Mouse (Mus musculus) embryonic facial prominence, embryonic 12.5 days (tissue): ENCODE results near the gene Rcbtb1. TPM values are rescaled to one million over a fixed set of nuclear protein-coding genes. Genes with fewer than 3 reads are reported as not detected.
"Not testable (repeated sequence)": the region's sequence is repeated elsewhere in the genome, so short reads cannot be mapped to it uniquely, and the experiment has no call there.

Experiments used
- ATAC-seq: fragments of 200-750 bp; cut with Nextera tagmentation; 2 replicates; pipeline ENCODE4 v1.8.0; 2017; ENCODE audit not compliant: insufficient number of reproducible peaks, insufficient read depth, low FRiP score, low TSS enrichment
- H3K27ac ChIP-seq: fragments of 300-500 bp; sonication (generic); 2 replicates; pipeline ENCODE4 v1.5.1; 2016; ENCODE audit warnings: mild to moderate bottlenecking
- H3K27me3 ChIP-seq: fragments of 300-500 bp; sonication (generic); 2 replicates; pipeline ENCODE4 v1.6.1; 2016; ENCODE audit warnings: mild to moderate bottlenecking, moderate library complexity
- H3K36me3 ChIP-seq: fragments of 300-500 bp; sonication (generic); 2 replicates; pipeline ENCODE4 v1.6.1; 2016; ENCODE audit warnings: mild to moderate bottlenecking
- H3K4me1 ChIP-seq: fragments of 300-500 bp; sonication (generic); 2 replicates; pipeline ENCODE4 v1.6.1; 2016
- H3K4me2 ChIP-seq: fragments of 300-500 bp; sonication (generic); replicated peaks from 2 replicates; pipeline ENCODE4 v1.6.1; 2016; ENCODE audit warnings: mild to moderate bottlenecking, moderate library complexity
- H3K4me3 ChIP-seq: fragments of 300-500 bp; sonication (generic); 2 replicates; pipeline ENCODE4 v1.5.1; 2016; ENCODE audit warnings: mild to moderate bottlenecking
- H3K9ac ChIP-seq: fragments of 300-500 bp; sonication (generic); 2 replicates; pipeline ENCODE4 v1.6.1; 2016; ENCODE audit warnings: mild to moderate bottlenecking, moderate library complexity
- H3K9me3 ChIP-seq: fragments of 300-500 bp; sonication (generic); 2 replicates; pipeline ENCODE4 v1.6.1; 2016; ENCODE audit warnings: mild to moderate bottlenecking, moderate library complexity
- WGBS: fragments of 180-500 bp; shearing (Covaris S2); methylation state at CpG from one replicate; pipeline ENCODE4 v1.1.7; 2016; 5-methylcytosine and 5-hydroxymethylcytosine counted together
- polyA plus RNA-seq: library from polyadenylated mRNA; unstranded; fragments of >200 nt; fragmentation: Nextera tagmentation; extraction: Ambion mirVana; gene quantifications from 2 replicates; pipeline ENCODE4 v1.2.1, GENCODE M21; 2016

Rcbtb1 gene
- polyA plus RNA-seq, 1 experiment from 2014 or later = 116 TPM

DNA sequence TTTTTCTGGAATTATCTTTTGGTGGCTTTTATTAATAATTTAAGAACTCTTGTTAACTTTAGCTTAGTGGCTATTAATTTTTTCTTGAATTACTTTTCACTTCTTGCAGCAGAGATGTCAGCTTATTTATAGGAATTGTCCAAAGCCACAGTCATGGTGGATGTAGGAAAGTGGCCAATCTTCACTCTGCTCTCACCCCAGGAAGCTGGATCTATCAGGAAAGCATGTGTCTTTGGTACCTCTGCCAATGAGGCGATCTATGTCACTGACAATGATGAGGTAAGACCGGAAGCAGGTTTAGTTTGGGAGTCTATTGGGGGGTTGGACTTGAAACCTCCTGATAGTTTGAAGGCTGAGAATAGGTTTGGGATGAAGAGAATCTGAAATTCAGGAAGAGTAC lies 8.8 kb downstream of the Rcbtb1 start:
- Histone ChIP-seq H3K4me2 (no peak overlapping the region), H3K4me1 (peaks cover 31% of the 10 kb centered on the region), H3K9me3 (no peaks in the 10 kb centered on the region), H3K27me3 (no peaks in the 10 kb centered on the region), H3K4me3 (no peak overlapping the region), H3K9ac (no peak overlapping the region), H3K36me3 (peaks cover 31% of the 10 kb centered on the region), H3K27ac (no peak overlapping the region)
- no peak for ATAC-seq
- 94% methylated on average over 2 of the region's 2 CpGs for WGBS

DNA sequence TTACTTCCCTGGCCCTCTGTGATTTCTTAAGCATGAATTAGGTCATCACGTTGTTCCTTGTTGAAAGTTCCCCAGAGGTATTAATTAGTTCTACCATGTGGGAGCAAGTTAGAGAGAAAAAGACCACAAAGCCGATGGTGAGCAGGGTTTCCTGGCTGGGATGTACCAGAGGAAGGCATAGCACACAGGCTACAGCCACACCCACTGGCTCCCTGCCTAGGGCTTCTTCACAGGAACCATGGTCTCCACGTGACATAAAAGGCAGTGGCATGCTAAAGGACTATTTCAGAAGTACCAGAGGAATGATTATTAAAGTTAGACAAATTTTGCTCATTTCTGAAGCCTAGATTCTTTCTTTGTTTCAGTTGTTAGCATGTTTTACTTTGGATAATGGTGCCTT lies 18.2 kb downstream of the Rcbtb1 start:
- Histone ChIP-seq H3K4me1 (no peaks in the 10 kb centered on the region), H3K9me3 (no peaks in the 10 kb centered on the region), H3K27me3 (no peaks in the 10 kb centered on the region), H3K27ac (no peak overlapping the region), H3K9ac (no peak overlapping the region), H3K36me3 (peaks cover 75% of the 10 kb centered on the region), H3K4me2 (no peak overlapping the region), H3K4me3 (no peak overlapping the region)
- ATAC-seq = no peak
- 88% methylated on average over 3 of the region's 3 CpGs for WGBS

DNA sequence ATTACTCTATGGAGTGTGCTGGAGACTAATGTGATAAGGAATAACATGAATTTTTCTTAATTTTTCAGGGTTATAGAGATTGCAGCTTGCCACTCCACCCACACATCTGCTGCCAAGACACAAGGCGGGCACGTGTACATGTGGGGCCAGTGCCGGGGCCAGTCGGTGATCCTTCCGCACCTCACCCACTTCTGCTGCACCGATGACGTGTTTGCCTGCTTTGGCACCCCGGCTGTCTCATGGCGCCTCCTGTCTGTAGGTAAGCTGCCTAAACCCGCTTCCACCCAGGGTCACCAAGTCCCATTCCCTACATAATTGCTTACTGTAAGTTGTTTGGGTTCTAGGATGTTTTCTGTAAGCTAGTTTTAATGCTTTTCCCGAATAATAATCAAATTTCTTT lies 25.2 kb downstream of the Rcbtb1 start:
- H3K4me3 ChIP-seq = no peak overlapping the region
- H3K27me3 ChIP-seq = no peaks in the 10 kb centered on the region
- peaks cover 87% of the 10 kb centered on the region for H3K36me3 ChIP-seq
- no peak overlapping the region for H3K27ac ChIP-seq
- H3K9ac ChIP-seq = no peak overlapping the region
- 95% methylated on average over 11 of the region's 11 CpGs for WGBS
- no peak overlapping the region for H3K4me2 ChIP-seq
- H3K9me3 ChIP-seq = no peaks in the 10 kb centered on the region
- no peak for ATAC-seq
- H3K4me1 ChIP-seq = no peaks in the 10 kb centered on the region

DNA sequence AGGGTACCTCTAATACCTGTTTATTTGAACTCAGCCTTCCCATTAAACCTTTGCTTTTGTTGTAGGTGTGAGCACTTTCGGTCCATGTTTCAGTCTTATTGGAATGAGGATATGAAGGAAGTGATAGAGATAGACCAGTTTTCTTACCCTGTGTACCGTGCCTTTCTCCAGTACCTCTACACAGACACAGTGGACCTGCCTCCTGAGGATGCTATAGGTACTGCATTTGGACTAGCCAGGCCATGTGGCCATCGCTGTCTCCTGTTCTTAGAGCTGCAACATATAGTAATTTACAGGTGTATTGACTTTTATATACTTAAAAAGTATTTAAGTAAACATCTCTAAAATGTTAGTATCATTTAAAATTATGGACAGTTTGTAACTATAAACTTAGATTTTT lies 28.8 kb downstream of the Rcbtb1 start:
- Histone ChIP-seq H3K36me3 (peaks cover 87% of the 10 kb centered on the region), H3K4me3 (no peak overlapping the region), H3K27me3 (no peaks in the 10 kb centered on the region), H3K27ac (no peak overlapping the region), H3K9me3 (no peaks in the 10 kb centered on the region), H3K9ac (no peak overlapping the region), H3K4me2 (no peak overlapping the region), H3K4me1 (no peaks in the 10 kb centered on the region)
- WGBS = 90% methylated on average over 3 of the region's 3 CpGs
- ATAC-seq = no peak

- Histone ChIP-seq H3K4me3 (no peak overlapping the region), H3K27me3 (no peaks in the 10 kb centered on the region), H3K9ac (no peak overlapping the region), H3K27ac (no peak overlapping the region), H3K4me1 (no peaks in the 10 kb centered on the region), H3K9me3 (no peaks in the 10 kb centered on the region), H3K4me2 (no peak overlapping the region), H3K36me3 (peaks cover 89% of the 10 kb centered on the region)
- WGBS = 91% methylated on average over 21 of the region's 21 CpGs
- ATAC-seq = no peak
Measured at GRCm38 (mm10) chr14:59230331-59230966, 29.4 kb downstream of the Rcbtb1 start.

- H3K9ac ChIP-seq = no peak overlapping the region
- WGBS = 80% methylated on average over 5 of the region's 5 CpGs
- peaks cover 88% of the 10 kb centered on the region for H3K36me3 ChIP-seq
- no peak overlapping the region for H3K4me2 ChIP-seq
- no peaks in the 10 kb centered on the region for H3K27me3 ChIP-seq
- no peaks in the 10 kb centered on the region for H3K9me3 ChIP-seq
- H3K27ac ChIP-seq = no peak overlapping the region
- no peak overlapping the region for H3K4me3 ChIP-seq
- ATAC-seq = no peak
- no peaks in the 10 kb centered on the region for H3K4me1 ChIP-seq
Measured at GRCm38 (mm10) chr14:59232003-59232402, 31.0 kb downstream of the Rcbtb1 start.

DNA sequence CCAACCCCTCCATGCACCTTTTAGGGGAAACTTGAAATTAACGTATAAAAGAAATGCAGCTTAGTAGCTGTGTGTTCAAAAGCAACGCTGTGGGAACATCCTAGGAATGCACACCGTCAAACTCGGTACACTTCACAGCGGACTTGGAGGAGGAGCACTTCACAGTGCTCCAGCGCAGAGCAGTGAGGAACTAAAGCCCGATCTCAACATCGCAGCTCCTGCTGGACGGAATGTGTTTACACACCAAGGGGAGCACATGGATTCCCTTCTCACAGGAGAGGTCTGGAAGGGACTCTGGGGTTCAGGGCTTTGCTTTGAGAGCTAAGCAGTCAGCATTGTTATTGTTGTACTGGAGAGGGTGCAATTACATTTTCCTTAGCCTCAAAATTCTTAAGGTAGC lies 32.6 kb downstream of the Rcbtb1 start:
- Histone ChIP-seq H3K36me3 (peaks cover 89% of the 10 kb centered on the region), H3K9me3 (peaks cover under 1% of the 10 kb centered on the region; the same call in 1 of the 2 replicates), H3K4me3 (no peak overlapping the region), H3K27me3 (no peaks in the 10 kb centered on the region), H3K4me1 (no peaks in the 10 kb centered on the region), H3K27ac (no peak overlapping the region), H3K9ac (no peak overlapping the region), H3K4me2 (no peak overlapping the region)
- 94% methylated on average over 9 of the region's 9 CpGs for WGBS
- no peak for ATAC-seq

GRCm38 (mm10) chr14:59250350-59250749 lies 49.3 kb downstream of the Rcbtb1 start:
- H3K9ac ChIP-seq, H3K4me1 ChIP-seq, H3K4me3 ChIP-seq, H3K27me3 ChIP-seq, H3K36me3 ChIP-seq, H3K4me2 ChIP-seq, ATAC-seq, H3K27ac ChIP-seq, H3K9me3 ChIP-seq: not testable (repeated sequence)
- 61% methylated on average over 5 of the region's 5 CpGs for WGBS

- H3K27me3 ChIP-seq, ATAC-seq, H3K27ac ChIP-seq, H3K9ac ChIP-seq, H3K4me2 ChIP-seq, H3K36me3 ChIP-seq, H3K4me3 ChIP-seq, H3K9me3 ChIP-seq, H3K4me1 ChIP-seq: not testable (repeated sequence)
- WGBS = 78% methylated on average over 1 of the region's 1 CpGs
Measured at GRCm38 (mm10) chr14:59255861-59256260, 54.9 kb downstream of the Rcbtb1 start.

- H3K4me2 ChIP-seq = no peak within 1 kb of the TSS
- no peak within 1 kb of the TSS for H3K4me3 ChIP-seq
- H3K27me3 ChIP-seq = no peaks in the 10 kb centered on the region
- H3K9ac ChIP-seq = no peak within 1 kb of the TSS
- H3K27ac ChIP-seq = no peak within 1 kb of the TSS
- ATAC-seq = no peak
- H3K4me1 ChIP-seq = no peaks in the 10 kb centered on the region
- 82% methylated on average over 3 of the region's 3 CpGs for WGBS
- no peaks in the 10 kb centered on the region for H3K9me3 ChIP-seq
- H3K36me3 ChIP-seq = no peaks in the 10 kb centered on the region
Measured at GRCm38 (mm10) chr14:59260056-59260455, 59.0 kb downstream of the Rcbtb1 start, which contains the start of gene Gm6904. TSS of gene Gm6904 (minus strand) at chr14:59260216.

- not testable (repeated sequence) for H3K9ac ChIP-seq, H3K9me3 ChIP-seq, H3K36me3 ChIP-seq, H3K27me3 ChIP-seq, H3K27ac ChIP-seq, ATAC-seq, H3K4me1 ChIP-seq, H3K4me2 ChIP-seq, H3K4me3 ChIP-seq
- 79% methylated on average over 4 of the region's 4 CpGs for WGBS
Measured at GRCm38 (mm10) chr14:59274961-59275360, 74.0 kb downstream of the Rcbtb1 start.
